Mouse (Mus musculus): ENCODE measurements around the gene Cradd. TPM values are rescaled to one million over a fixed set of nuclear protein-coding genes. Genes with fewer than 3 reads are reported as not detected.

Gene Cradd
- total RNA-seq, 2 experiments from 2014 or later: 7.4 TPM

- DNase-seq: no peak
Measured at GRCm38 (mm10) chr10:95217956-95218682, 105.8 kb downstream of the Cradd start.

DNA sequence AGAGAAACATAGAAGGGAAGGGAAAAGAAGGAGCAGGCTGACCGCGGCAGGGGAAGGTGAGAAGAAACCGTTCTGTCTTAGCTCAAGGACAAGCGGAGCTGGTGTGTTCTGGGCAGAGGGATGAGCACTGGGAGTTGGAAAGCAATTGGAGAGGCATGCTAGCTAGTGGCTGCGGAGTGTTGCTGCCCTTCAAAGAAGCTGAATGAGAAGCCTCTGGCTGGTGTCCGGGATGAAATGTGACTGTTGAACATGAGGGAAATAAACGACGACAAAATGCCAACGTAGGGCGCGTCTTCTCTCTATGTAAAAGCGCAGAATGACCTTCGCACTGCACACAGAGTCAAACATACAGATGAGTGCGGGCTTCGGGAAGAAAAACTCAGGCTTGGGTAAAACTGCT is 108.6 kb downstream of the Cradd start:
- peak; percentile 32 for DNase-seq
- intact Hi-C loops (cut with DNase I): no loop called here

More at GRCm38 (mm10) chr10:95217956-95218682, 105.8 kb downstream of the Cradd start:
- intact Hi-C loops (cut with DNase I): no loop called here

DNA sequence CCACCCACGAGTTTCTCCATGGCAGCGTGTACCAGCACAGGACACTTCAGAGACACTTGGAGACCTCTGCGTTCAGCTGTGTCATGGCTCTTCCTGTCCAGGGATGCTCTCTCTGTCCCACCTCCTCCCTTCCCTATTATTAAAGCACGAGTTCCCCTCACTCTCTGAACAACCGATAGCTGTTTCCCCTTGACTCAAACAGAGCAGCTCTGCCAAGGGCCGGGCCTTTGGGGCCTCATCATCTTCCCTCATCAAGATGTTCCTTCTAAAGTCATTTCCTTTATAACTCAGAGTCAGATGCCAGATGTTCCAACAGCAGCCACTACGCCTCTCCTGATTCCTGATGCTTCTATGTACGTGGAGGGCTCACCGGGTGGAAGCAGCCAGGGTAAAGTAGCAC is 110.1 kb downstream of the Cradd start:
- no peak for DNase-seq
- intact Hi-C loops (cut with DNase I): no loop called here

GRCm38 (mm10) chr10:95213311-95213710 is 110.6 kb downstream of the Cradd start:
- intact Hi-C loops (cut with DNase I): no loop called here
- DNase-seq: no peak

DNA sequence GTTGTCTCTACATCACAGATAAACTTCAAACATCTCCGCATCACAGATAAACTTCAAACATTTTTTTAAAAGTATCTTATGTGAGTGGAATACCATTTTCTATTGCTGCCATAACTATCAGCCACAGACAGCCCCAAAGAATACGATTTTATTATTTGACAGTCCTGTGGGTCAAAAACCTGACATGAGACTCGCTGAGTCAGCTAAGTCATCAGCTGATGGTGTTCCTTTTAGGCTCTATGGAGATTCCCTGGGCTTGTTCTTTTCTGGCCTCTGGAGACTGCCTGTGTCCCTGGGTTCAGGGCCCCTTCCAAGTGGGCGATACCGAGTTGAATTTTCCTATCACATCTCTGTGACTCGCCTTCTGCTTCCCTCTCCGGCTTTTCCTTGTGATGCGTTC is 112.3 kb downstream of the Cradd start:
- intact Hi-C loops (cut with DNase I): no loop called here
- DNase-seq: no peak

DNA sequence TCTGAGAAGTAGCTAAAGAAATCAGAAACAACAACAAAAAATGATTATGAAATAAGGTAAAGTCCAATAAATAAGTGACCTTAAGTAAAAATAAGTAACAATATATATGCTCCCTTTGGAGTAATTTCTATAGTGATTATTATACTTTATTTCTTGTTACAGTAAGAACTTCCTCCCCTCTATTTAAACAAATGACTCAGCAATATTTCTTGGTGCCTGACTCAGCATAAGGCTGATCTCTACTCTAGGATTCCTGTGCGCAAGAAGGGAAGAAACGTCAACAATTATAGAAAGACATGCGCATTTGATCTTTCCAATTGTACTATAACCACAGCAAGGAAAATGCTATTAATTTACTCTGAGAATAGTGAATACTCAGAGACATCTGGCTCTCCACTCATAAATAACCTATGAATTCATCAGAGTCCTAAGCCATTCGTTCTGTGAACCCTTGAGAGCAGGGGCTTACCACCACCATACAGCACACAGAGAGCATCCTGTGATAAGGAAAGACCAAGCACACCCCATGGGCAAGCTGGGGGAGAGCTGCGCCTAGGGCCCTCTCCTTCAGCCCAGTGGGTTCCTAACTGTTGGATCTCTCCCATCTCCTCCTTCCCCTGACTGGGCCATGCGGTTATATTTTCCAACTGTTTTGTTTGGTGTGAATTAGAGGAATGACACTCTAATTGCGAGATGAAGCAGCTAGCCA is 113.1 kb downstream of the Cradd start:
- DNase-seq: no peak
- intact Hi-C loops (cut with DNase I): no loop called here

- no peak for DNase-seq
Measured at GRCm38 (mm10) chr10:95210167-95210566, 113.8 kb downstream of the Cradd start.

DNA sequence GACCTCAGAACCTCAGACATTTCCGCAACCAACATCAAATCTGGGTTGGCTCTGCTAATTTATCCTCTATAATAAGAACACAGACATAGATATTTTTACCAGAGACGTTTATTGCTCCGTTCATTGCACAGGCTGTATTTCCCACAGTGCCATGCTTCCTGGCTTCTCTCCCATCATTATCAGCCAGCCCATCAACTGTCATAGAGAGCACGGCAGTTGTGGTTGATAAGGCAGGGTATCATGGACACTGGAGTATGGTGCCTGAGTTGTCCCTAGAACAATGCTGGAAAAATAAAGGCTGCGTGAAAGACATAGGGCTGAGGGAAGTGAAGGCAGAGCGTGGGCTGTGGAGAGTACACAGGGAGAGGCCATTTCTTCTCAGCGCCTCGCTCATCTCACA is 116.5 kb downstream of the Cradd start:
- no peak for DNase-seq
- intact Hi-C loops (cut with DNase I): no loop called here

More at GRCm38 (mm10) chr10:95210167-95210566, 113.8 kb downstream of the Cradd start:
- intact Hi-C loops (cut with DNase I): no loop called here

DNA sequence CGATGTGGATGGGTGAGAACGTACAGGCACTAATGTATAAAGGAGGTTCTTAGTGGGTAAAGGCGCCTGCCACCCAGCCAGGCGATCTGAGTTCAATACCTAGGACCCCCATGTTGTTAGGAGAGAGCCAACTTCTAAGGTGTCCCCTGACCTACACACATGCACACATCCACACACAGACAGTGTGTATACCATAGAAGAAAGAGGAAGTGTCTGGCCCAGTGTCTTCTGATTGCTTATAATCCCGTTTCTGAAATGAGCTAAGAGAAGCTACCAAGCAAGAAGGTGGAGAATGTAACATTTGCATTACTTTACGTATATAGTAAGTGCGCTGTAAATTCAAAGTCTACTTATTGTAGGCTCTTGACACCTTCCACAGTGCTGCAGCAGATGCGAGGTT is 122.4 kb downstream of the Cradd start:
- intact Hi-C loops (cut with DNase I): no loop called here

DNA sequence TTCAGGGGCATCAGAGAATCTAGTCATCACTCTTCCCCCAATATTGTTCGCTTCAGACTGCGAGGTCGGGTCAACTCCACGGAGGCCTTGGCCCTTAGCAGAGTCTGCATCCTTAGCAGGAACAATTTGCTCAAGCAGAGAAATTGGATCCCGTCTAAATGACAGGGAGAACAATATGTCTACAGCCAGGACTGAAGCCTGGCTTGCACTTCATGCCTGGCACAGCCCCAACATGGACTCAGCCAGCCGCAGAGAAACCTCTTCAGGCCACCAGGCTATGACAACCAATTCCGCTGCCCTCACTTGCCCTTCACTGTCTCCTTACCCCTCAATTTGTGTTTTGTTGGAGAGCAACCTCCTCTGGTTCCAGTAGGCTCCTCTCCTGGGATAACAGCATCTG is 123.6 kb downstream of the Cradd start:
- DNase-seq: peak; percentile 73
- intact Hi-C loops (cut with DNase I): no loop called here

More for the DNA sequence above, 122.4 kb downstream of the Cradd start:
- DNase-seq: no peak

DNA sequence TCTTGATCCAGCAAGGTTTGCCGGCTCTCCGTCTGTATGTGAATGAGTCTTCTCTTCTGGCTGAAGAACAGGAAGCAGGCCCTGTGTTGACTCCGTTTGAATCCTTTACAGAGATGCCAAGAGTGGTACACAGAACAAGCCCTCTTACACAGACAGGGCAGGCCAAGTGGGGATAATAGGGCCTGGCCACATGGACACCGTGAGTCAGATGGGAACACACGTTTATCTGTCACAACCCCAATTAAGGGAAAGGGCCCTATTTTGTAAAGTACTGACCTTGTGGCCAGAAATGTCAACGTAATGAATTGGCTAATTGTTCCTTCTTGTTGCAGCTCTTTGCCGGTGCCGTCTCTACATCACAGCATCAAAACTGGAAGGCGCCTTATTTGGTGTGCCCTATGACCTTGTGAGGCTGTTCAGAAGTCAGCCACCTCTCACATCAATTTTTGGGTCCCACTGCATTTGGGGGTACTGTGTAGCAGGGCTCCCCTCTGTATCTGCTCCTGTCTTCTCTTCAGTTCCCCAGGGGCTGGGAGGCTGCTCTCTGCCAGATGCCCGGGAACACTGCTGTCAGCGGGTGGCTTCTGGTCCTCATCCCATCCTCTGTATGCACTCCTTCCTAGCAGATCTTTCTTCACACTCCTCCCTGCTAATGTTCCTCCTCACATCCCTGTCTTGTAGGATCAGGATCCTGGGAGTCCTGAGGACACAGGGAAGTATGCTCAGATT is 124.2 kb downstream of the Cradd start:
- no peak for DNase-seq
- intact Hi-C loops (cut with DNase I): no loop called here

DNA sequence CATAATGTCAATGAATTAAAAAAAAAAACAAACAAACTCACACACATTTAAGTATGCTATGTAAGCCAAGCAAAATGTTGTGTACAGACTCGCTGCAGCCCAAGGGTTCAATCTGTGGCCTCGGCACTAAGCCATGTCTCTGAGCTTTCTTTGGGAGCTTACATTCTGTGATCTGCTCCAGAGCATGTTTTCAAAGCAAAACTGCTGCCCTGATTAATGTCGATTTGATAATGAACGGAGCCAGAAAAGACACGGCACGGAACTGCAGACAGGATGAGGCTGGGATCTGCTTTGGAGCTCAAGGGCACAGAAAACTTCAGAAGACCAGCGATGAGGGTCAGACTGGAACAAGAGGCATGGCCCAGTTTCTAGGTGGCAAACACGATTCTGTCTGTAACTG is 126.6 kb downstream of the Cradd start:
- DNase-seq: no peak
- intact Hi-C loops (cut with DNase I): no loop called here

DNA sequence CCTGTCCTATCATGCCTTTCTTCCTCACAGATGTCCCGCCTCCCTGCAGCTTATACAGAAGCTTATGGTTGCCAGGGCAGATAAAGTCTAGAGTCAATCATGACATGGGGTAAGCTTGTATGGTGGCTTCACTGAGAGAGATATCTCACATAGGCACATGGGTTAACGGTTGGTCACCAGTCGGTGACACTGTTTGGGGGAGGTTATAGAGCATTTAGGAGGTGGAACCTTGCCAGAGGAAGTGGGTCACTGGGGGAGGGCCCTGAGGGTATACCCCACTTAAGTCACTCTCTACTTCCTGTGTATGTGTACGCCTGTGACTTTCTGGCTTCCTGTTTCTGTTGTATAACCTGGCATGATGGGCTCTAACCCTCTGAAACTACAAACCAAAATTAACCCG is 128.2 kb downstream of the Cradd start:
- DNase-seq: no peak
- intact Hi-C loops (cut with DNase I): no loop called here

DNA sequence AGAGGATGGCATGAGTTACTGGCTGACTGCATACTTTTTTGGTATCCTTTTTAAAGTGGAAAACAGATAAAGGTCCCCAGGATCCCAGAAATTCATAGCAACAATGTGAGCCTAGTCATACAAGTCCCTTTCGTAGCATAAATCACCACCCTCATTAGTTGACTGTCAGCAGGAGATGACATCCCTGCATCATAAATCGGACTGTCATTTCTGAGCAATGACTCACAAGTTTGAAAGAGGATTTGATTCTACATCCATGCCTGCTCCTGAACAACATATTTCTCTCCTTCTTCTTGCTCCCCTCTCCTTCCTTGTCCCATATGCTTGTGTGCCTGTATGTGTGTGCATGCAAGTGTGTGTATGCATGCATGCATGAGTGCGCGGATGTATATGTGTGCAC is 129.2 kb downstream of the Cradd start:
- intact Hi-C loops (cut with DNase I): no loop called here
- no peak for DNase-seq

DNA sequence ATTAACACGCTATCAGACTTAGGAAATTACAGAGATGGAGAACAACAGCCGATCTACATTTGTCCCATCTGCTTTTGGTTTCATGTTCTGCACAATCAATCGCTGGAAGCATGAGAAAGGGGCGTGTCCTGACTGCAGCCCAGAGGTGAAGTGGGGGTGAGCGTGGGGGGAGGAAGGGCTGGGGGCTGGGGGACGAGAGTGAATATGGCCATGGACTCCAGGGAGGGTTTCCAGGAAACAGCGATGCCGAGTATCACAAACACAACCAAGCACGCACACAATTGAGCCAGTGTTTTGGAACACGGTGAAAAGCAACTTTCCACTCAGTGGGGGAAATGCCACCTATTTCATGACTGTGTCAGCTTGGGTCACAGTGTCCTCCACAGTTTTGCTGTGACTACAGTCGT is 130.1 kb downstream of the Cradd start:
- intact Hi-C loops (cut with DNase I): no loop called here
- DNase-seq: no peak

GRCm38 (mm10) chr10:95191881-95192280 is 132.1 kb downstream of the Cradd start:
- DNase-seq: no peak
- intact Hi-C loops (cut with DNase I): no loop called here

DNA sequence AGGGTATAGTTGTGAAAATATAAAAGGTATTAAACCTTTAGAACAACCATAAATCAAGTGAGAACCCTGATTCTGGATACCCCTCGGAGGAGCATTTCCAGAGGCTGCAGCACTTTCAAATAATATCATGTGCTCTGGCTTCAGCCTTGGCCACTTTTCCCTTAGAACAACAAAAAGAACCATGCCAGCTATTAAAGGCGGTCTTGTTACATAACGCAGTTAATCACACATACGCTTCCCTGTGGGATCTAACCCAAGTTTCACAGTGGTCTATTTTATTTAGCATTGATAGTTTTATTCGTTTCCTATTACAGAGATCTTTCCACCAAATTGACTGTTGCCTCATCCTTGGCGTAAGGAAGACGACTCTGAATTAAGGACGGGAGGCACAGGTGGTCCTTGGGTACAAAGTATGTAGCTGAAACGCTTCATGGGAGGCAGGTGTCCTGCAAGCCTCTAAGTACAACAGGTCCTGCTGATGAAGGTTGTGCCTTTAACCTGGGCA is 132.7 kb downstream of the Cradd start:
- DNase-seq: no peak
- intact Hi-C loops (cut with DNase I): no loop called here

DNA sequence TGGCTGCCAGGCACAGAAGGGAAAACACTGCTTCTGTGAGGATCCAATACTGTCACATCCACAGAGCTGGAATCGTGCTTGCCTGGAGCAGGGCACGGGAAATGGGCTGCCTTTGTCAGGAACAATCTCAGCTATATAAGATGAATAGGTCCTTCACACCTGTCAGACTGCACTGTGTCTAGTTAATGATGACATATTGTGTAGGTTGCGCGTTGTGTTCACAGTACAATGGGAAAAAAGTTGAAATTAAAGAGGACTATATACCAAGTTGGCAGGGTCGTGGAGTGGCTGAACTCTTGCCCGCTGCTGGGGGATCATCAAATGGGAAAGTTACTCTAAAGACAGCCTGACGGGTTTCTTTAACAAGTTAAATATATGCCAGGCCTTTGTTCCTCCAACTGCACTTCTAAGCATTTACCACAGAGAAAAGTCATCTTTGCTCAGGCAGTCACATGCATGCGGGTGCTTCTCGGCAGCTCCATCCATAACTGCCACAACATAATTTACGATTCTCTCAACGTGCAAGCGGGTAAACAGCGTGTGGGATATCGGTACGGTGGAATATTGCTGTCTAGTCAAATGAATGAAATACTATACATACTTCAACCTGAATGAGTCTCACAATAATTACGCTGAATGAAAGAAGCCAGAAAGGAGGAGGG is 134.3 kb downstream of the Cradd start:
- no peak for DNase-seq

GRCm38 (mm10) chr10:95184210-95184609 is 139.7 kb downstream of the Cradd start:
- no peak for DNase-seq
- intact Hi-C loops (cut with DNase I): no loop called here

More for the DNA sequence above, 134.3 kb downstream of the Cradd start:
- intact Hi-C loops (cut with DNase I): no loop called here

- intact Hi-C loops (cut with DNase I): no loop called here
- peak; percentile 95 for DNase-seq
Measured at GRCm38 (mm10) chr10:95183051-95183450, 140.9 kb downstream of the Cradd start.

DNA sequence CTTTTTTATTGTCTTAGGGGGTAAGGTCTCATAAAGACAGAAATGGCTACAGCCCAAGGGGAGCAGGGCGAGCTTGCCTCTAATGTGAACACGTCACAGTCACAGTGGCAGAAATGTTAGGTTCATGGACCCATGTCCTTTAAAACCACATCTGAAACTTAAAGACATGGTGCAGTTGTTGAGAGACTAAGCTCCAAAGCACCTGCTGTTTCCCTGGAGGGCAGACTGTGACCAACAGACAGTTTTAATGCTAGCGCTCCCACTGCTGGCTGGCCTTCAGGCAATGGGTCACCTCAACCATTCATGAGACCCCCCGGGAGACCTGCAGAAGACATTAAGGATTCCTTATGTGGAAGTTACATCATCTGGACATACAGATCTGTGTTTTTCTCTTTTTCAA is 141.5 kb downstream of the Cradd start:
- no peak for DNase-seq
- intact Hi-C loops (cut with DNase I): no loop called here

Measured in left cerebral cortex, postnatal 4 days (tissue).